Comparison of ENCODE assay signal across 25 mouse cellular contexts in genomic region chr14:122023054-122023453, GRCm38 (mm10). TPM values are rescaled to one million over a fixed set of nuclear protein-coding genes. Genes with fewer than 3 reads are reported as not detected.
"Had no signal": no experiment of that assay in that cellular context is flagged by ENCODE, and none has a peak within 500 bp of the region (broad histone marks: within the 10 kb centered on the region; RNA-seq: fewer than 3 reads in every experiment).

No protein-coding gene starts in this region.

- H3K36me3 ChIP-seq: midbrain, embryonic 15.5 days had no signal

- H3K9ac ChIP-seq: liver, embryonic 15.5 days; midbrain, embryonic 12.5 days; midbrain, embryonic 15.5 days; neural tube, embryonic 12.5 days; neural tube, embryonic 15.5 days had no signal

- ATAC-seq: intestine, postnatal 0 days; midbrain, embryonic 15.5 days had no signal

- H3K27me3 ChIP-seq: liver, embryonic 15.5 days; midbrain, embryonic 12.5 days; midbrain, embryonic 15.5 days; neural tube, embryonic 12.5 days; neural tube, embryonic 15.5 days had no signal

- H3K4me2 ChIP-seq: liver, embryonic 15.5 days; midbrain, embryonic 12.5 days; midbrain, embryonic 15.5 days; neural tube, embryonic 12.5 days; neural tube, embryonic 15.5 days had no signal

- H3K9me3 ChIP-seq: liver, embryonic 15.5 days; midbrain, embryonic 12.5 days; midbrain, embryonic 15.5 days; neural tube, embryonic 12.5 days; neural tube, embryonic 15.5 days had no signal

- H3K27ac ChIP-seq: kidney, postnatal 0 days; layer of hippocampus, adult 2 months; liver, embryonic 15.5 days; macrophage; midbrain, embryonic 12.5 days; midbrain, embryonic 15.5 days; neural tube, embryonic 12.5 days; neural tube, embryonic 15.5 days had no signal

- H3K4me3 ChIP-seq: layer of hippocampus, adult 2 months; liver, embryonic 15.5 days; midbrain, embryonic 12.5 days; midbrain, embryonic 15.5 days; neural tube, embryonic 12.5 days; neural tube, embryonic 15.5 days had no signal

- H3K4me1 ChIP-seq: midbrain, embryonic 12.5 days; midbrain, embryonic 15.5 days; neural tube, embryonic 12.5 days; neural tube, embryonic 15.5 days had no signal

- DNase-seq: kidney, adult 2 months; kidney, postnatal 25 days; layer of hippocampus, adult 9-11 months; lung, adult 2 months; right cerebral cortex, postnatal 25 days; thymus, adult 2 months; thymus, postnatal 25 days had no signal

RNA-seq across cellular contexts. Expression of gene Timm8a2, which starts 11.4 kb away (rescaled TPM):
- total RNA-seq: layer of hippocampus, adult 2 months; left cerebral cortex, adult 18-20 months; left cerebral cortex, postnatal 36 days had no signal
- polyA plus RNA-seq: intestine, embryonic 14.5 days; intestine, postnatal 0 days; kidney, adult 2 months; kidney, embryonic 14.5 days; kidney, postnatal 0 days; large intestine, adult 2 months; limb, embryonic 11.5 days; liver, embryonic 15.5 days; lung, adult 2 months; lung, embryonic 16.5 days; macrophage; midbrain, embryonic 12.5 days; midbrain, embryonic 15.5 days; neural tube, embryonic 12.5 days; neural tube, embryonic 15.5 days; small intestine, adult 2 months; stomach, embryonic 16.5 days had no signal
